Mouse (Mus musculus) fat pad, adult 2 months (tissue): ENCODE results near the gene Klhl3.

Experiments used
- DNase-seq: peaks from one replicate; pipeline ENCODE4 v3.0.0-alpha.2; 2011; ENCODE audit warnings: low read depth, low spot score; ENCODE audit errors: extremely low read depth

The Klhl3 gene

DNA sequence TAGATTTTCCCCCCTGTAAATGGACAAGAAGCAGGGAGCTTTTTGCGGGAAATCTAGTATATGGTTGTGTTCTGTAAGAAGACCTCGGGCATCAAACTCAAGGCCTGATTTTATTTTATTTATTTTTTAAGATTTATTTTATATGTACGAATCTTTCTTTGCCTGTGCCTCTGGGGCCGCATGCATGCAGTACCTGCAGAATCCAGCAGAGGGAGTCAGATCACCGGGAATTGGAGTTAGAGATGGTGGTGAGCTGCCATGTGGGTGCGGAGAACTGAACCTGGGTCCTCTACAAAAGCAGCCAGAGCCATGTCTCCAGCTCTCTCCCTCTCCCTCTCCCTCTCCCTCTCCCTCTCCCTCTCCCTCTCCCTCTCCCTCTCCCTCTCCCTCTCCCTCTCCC lies 135.7 kb downstream of the Klhl3 start:
- DNase-seq: no peak

GRCm38 (mm10) chr13:57965658-57966057 lies 147.7 kb downstream of the Klhl3 start:
- DNase-seq: no peak

- no peak for DNase-seq
These were observed 153.1 kb downstream of the Klhl3 start for GRCm38 (mm10) chr13:57960254-57960653.

DNA sequence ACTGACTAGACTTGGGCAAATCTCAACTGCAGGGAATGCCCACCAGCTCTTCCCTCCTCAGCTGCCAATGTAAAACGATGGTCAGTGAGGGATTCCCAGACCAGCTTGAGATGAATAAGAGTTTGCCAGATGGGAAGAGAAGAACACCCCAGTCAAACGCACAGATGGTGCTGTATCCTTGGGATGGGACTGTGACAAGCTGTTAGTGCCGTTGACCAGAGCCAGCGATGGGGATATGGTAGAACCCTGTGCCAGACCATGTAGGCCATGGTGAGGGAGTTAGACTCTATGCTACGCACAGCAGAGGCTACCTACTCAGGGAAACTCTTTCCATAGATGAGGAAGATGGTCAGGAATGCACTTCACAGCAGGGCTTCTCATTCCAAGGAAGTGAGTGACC lies 153.6 kb downstream of the Klhl3 start:
- DNase-seq: no peak
